Mouse (Mus musculus): ENCODE data around the gene Rnf128. TPM values are rescaled to one million over a fixed set of nuclear protein-coding genes. Genes with fewer than 3 reads are reported as not detected.
A peak's percentile ranks its signal among the peaks of the same experiment; 100 is the strongest.

The Rnf128 gene
- polyA plus RNA-seq, 1 experiment: 1.5 TPM

DNA sequence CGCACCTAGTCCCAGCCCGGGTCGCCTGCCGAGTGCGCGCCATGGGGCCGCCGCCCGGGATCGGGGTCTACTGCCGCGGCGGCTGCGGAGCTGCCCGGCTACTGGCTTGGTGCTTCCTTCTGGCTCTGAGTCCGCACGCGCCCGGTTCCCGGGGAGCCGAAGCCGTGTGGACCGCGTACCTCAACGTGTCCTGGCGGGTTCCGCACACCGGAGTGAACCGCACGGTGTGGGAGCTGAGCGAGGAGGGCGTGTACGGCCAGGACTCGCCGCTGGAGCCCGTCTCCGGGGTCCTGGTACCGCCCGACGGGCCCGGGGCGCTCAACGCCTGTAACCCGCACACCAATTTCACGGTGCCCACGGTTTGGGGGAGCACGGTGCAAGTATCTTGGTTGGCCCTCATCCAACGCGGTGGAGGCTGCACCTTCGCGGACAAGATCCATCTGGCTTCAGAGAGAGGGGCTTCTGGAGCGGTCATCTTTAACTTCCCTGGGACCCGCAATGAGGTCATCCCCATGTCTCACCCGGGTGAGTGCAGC lies 47.7 kb downstream of the Rnf128 start:
- DNase-seq: no peak
- Histone ChIP-seq H3K4me1 (ENCODE audit: control insufficient read depth, insufficient read depth, low read length) (peaks cover 4% of the 10 kb centered on the region; the same call in 1 of the 2 replicates), H3K4me3 (replicated peaks; ENCODE audit: extremely low read depth, low read depth, low read length) (peak overlapping the region; percentile 51)
- TF ChIP-seq CTCF (IDR thresholded peaks at IDR 0.05; ENCODE audit: insufficient read depth, low read length) (no peak), POLR2A (IDR thresholded peaks at IDR 0.05; ENCODE audit: borderline replicate concordance, extremely low read depth, low read depth, low read length) (no peak)
- 25% methylated on average over 54 of the region's 54 CpGs for WGBS

DNA sequence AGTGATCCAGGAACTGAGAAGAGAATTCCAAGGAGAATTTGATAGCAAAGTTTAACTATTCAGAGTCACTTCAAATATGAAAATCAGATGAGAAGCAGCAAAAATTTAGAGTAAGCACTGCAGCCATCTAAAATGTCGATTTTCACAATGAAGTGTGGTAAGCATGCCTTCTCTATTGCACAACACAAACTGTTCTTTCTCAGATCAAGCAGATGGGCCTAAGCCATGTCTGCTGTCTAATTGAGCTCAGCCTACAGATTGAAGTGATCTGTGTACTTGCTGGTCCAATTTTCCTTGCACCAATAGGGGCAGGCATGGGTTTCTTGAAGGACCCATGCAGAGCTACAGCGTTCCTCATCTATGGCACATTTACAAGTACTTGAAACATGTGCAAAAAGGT lies 51.6 kb downstream of the Rnf128 start:
- DNase-seq: no peak
- H3K4me1 ChIP-seq (ENCODE audit: control insufficient read depth, insufficient read depth, low read length): peaks cover 4% of the 10 kb centered on the region; the same call in 1 of the 2 replicates
- WGBS: 74% methylated on average over 2 of the region's 2 CpGs
- TF ChIP-seq POLR2A (IDR thresholded peaks at IDR 0.05; ENCODE audit: borderline replicate concordance, extremely low read depth, low read depth, low read length) (no peak), CTCF (IDR thresholded peaks at IDR 0.05; ENCODE audit: insufficient read depth, low read length) (no peak)
- no peak overlapping the region for H3K4me3 ChIP-seq (replicated peaks; ENCODE audit: extremely low read depth, low read depth, low read length)

DNA sequence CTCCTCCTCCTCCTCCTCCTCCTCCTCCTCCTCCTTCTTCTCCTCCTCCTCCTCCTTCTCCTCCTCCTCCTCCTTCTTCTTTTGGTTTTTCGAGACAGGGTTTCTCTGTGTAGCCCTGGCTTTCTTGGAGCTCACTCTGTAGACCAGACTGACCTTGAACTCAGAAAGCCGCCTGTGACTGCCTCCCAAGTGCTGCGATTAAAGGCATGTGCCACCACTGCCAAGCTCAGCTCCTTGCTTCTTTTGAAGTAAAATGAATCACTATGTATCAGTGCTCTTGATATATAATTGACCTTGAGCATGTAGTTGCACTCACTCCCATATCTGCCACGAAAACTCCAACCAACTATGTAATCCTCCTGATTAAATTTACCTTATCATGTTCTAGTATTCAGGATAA lies 59.0 kb downstream of the Rnf128 start:
- no peak for TF ChIP-seq CTCF (IDR thresholded peaks at IDR 0.05; ENCODE audit: insufficient read depth, low read length)
- TF ChIP-seq POLR2A (IDR thresholded peaks at IDR 0.05; ENCODE audit: borderline replicate concordance, extremely low read depth, low read depth, low read length): no peak
- no peak for DNase-seq
- 76% methylated on average over 3 of the region's 4 CpGs for WGBS
- no peak overlapping the region for H3K4me3 ChIP-seq (replicated peaks; ENCODE audit: extremely low read depth, low read depth, low read length)
- H3K4me1 ChIP-seq (ENCODE audit: control insufficient read depth, insufficient read depth, low read length): no peaks in the 10 kb centered on the region

DNA sequence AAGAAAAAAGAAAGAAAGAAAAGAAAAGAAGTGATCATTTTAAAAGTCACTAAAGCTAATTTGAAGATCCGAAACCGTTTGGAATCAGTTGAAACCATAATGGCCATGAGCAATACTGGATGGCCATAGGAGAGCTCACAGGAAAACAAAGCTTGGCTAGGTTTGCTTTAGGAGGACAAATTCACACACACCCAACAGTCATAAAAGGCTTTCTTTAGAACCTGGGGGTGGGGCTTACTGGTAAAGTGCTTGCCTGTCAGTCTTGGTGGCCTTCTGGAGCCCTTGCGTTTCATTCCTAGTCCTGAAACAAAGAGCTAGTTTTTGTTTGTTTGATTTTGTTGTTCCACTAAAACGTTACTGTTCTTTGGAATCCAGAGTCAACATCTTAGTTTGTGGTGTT lies 71.6 kb downstream of the Rnf128 start:
- no peak overlapping the region for H3K4me3 ChIP-seq (replicated peaks; ENCODE audit: extremely low read depth, low read depth, low read length)
- DNase-seq: no peak
- TF ChIP-seq POLR2A (IDR thresholded peaks at IDR 0.05; ENCODE audit: borderline replicate concordance, extremely low read depth, low read depth, low read length) (no peak), CTCF (IDR thresholded peaks at IDR 0.05; ENCODE audit: insufficient read depth, low read length) (no peak)
- 80% methylated on average over 4 of the region's 4 CpGs for WGBS
- no peaks in the 10 kb centered on the region for H3K4me1 ChIP-seq (ENCODE audit: control insufficient read depth, insufficient read depth, low read length)

DNA sequence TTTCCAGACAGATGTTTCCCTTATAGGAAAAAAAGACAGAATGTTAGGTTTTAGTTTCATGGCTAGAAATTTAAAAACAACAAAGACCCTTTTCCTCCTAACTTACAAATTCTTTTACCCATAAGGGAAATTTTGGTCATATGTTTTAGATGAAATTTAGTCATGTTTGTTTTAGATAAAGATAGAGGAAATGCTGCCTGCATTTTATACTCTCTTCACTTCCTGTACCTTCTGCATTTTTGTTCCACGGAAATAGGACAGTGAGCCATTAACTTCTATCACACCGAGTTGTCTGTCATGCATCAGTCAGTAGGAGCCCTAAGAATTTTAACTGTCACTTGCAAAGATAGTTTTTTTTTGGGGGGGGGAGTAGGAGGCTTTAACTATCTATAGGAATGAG lies 76.6 kb downstream of the Rnf128 start:
- TF ChIP-seq CTCF (IDR thresholded peaks at IDR 0.05; ENCODE audit: insufficient read depth, low read length) (no peak), POLR2A (IDR thresholded peaks at IDR 0.05; ENCODE audit: borderline replicate concordance, extremely low read depth, low read depth, low read length) (no peak)
- WGBS: 51% methylated on average over 2 of the region's 2 CpGs
- Histone ChIP-seq H3K4me3 (replicated peaks; ENCODE audit: extremely low read depth, low read depth, low read length) (no peak overlapping the region), H3K4me1 (ENCODE audit: control insufficient read depth, insufficient read depth, low read length) (no peaks in the 10 kb centered on the region)
- no peak for DNase-seq

DNA sequence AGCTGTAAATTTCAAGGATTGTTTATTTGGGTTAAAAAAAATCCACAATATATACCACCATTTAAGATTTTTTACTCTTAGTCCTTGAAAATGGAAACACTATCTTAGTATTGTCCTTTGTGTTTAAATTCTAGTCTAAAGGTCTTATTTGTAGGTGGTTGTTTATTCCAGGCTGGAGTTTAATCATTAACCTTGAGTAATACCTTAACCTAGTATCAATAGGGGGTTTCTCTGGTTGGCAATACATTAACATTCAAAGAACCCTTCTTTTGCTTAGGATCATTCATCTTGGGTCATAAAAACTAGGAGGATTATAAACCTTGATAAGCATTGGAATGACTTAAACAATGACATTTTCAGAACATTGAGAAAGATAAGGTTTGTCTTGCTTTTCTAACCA lies 77.3 kb downstream of the Rnf128 start:
- DNase-seq: no peak
- no peak overlapping the region for H3K4me3 ChIP-seq (replicated peaks; ENCODE audit: extremely low read depth, low read depth, low read length)
- H3K4me1 ChIP-seq (ENCODE audit: control insufficient read depth, insufficient read depth, low read length): no peaks in the 10 kb centered on the region
- no peak for TF ChIP-seq CTCF (IDR thresholded peaks at IDR 0.05; ENCODE audit: insufficient read depth, low read length)
- TF ChIP-seq POLR2A (IDR thresholded peaks at IDR 0.05; ENCODE audit: borderline replicate concordance, extremely low read depth, low read depth, low read length): no peak

DNA sequence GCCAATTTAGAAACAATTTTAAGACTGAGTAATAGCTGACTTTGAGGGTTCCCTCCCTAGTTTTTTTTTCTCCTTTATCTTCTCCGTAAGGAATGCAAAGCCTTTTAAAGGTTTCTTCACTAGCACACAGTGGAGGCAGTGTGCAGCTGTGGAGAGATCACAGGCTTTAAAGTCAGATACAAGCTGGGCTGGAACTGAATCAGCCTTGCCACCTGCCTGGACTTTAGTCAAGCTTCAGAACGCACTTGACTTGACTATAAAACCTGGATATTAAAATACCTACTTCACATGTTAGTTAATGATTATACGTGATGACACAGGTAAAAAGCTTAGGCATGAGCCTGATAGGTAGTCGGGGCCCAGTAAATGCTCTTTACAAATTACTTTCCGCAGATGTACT lies 89.1 kb downstream of the Rnf128 start:
- Histone ChIP-seq H3K4me3 (replicated peaks; ENCODE audit: extremely low read depth, low read depth, low read length) (no peak overlapping the region), H3K4me1 (ENCODE audit: control insufficient read depth, insufficient read depth, low read length) (no peaks in the 10 kb centered on the region)
- WGBS: 75% methylated on average over 5 of the region's 5 CpGs
- DNase-seq: no peak
- no peak for TF ChIP-seq POLR2A (IDR thresholded peaks at IDR 0.05; ENCODE audit: borderline replicate concordance, extremely low read depth, low read depth, low read length)
- TF ChIP-seq CTCF (IDR thresholded peaks at IDR 0.05; ENCODE audit: insufficient read depth, low read length): no peak

DNA sequence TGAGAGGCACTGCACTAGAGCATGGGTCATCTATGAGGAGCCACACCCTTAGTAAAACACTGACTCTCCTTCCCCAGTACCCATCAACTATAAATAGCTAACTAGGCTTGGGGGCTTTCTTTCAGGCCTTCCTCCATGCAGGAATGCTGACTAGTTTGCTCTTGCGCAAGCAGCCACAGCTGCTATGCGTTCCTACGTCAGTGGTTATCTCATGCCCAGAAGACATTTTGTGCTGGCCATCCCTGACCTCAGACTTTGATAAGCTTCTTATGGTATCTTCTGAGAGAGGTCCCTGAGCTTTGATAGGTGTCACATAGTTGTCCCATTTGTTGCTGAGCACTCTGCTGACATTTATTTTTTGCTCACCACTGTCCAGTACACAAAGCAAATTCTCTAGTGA lies 90.2 kb downstream of the Rnf128 start:
- no peak for DNase-seq
- WGBS: 72% methylated on average over 3 of the region's 3 CpGs
- Histone ChIP-seq H3K4me3 (replicated peaks; ENCODE audit: extremely low read depth, low read depth, low read length) (no peak overlapping the region), H3K4me1 (ENCODE audit: control insufficient read depth, insufficient read depth, low read length) (no peaks in the 10 kb centered on the region)
- no peak for TF ChIP-seq POLR2A (IDR thresholded peaks at IDR 0.05; ENCODE audit: borderline replicate concordance, extremely low read depth, low read depth, low read length)
- no peak for TF ChIP-seq CTCF (IDR thresholded peaks at IDR 0.05; ENCODE audit: insufficient read depth, low read length)

DNA sequence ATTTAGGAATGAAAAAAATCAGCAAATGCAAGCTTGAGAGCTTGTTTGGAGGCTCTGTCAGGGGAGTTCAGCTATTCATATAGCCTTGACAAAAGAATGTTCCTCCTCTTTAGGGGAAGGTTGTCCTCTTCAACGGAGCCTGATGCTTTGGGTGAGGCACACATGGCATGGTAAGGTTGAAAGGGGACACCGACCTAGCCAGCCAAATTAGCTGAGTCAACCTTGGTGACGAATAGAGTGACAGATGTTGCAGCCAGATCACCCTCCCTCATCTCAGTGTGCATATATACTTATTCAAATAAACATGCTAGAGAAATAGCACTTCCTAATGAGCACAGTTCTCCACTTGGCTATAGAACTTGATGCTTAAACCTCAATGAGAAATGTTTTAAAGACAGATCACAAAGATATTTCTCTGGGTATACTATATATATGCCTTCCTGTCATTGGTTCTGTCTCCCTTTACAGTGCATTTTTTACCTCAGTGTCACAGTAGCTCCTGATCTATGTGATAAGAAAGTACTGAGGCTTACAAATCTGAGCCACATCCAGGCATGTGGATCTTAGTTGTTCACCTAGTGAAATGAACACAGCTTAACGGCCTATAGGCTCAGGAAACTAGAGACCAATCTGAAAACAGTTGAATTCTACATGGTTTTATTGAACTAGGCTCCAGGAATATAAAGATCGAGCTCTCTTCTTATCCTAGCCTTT lies 91.4 kb downstream of the Rnf128 start:
- no peak for TF ChIP-seq CTCF (IDR thresholded peaks at IDR 0.05; ENCODE audit: insufficient read depth, low read length)
- no peak for TF ChIP-seq POLR2A (IDR thresholded peaks at IDR 0.05; ENCODE audit: borderline replicate concordance, extremely low read depth, low read depth, low read length)
- DNase-seq: no peak
- WGBS: 70% methylated on average over 5 of the region's 5 CpGs
- Histone ChIP-seq H3K4me3 (replicated peaks; ENCODE audit: extremely low read depth, low read depth, low read length) (no peak overlapping the region), H3K4me1 (ENCODE audit: control insufficient read depth, insufficient read depth, low read length) (no peaks in the 10 kb centered on the region)

DNA sequence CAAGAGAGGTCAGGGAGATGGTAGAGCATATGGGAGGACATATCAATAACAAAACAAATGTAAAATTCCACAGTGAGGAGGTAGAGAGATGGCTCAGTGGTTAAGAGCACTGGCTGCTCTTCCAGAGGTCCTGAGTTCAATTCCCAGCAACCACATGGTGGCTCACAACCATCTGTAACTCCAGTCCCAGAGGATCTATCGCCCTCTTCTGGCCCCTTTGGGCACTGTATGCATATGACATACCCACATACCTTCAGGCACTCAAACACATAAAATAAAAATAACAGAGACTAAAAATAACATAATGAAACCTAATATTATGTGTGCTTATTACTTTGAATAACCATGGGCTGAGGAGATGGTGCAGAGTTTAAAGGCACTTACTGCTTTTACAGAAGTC lies 99.0 kb downstream of the Rnf128 start:
- no peak for DNase-seq
- 33% methylated on average over 1 of the region's 1 CpGs for WGBS
- no peaks in the 10 kb centered on the region for H3K4me1 ChIP-seq (ENCODE audit: control insufficient read depth, insufficient read depth, low read length)
- H3K4me3 ChIP-seq (replicated peaks; ENCODE audit: extremely low read depth, low read depth, low read length): no peak overlapping the region
- TF ChIP-seq POLR2A (IDR thresholded peaks at IDR 0.05; ENCODE audit: borderline replicate concordance, extremely low read depth, low read depth, low read length) (no peak), CTCF (IDR thresholded peaks at IDR 0.05; ENCODE audit: insufficient read depth, low read length) (no peak)

Measured in lung, adult 2 months (tissue).